In genomic region chr6:86404996-86405395, GRCm38 (mm10) we compare ENCODE assay signal across 8 mouse cellular contexts. TPM values are rescaled to one million over a fixed set of nuclear protein-coding genes. Genes with fewer than 3 reads are reported as not detected.
DNase-seq lines count a peak whose midpoint lies in the region; ATAC-seq and TF ChIP-seq lines count a peak whose summit lies in the region.

No protein-coding gene starts in this region.

- peak overlapping the region; percentile 99 to 100 for H3K27ac ChIP-seq in heart, embryonic 14.5 days (replicated peaks in 1 of 2; ENCODE audit: control insufficient read depth in 1 of 2, insufficient read depth in 1 of 2, low read depth in 2 of 2, low read length in 2 of 2)
- H3K27ac ChIP-seq in forebrain, embryonic 16.5 days (ENCODE audit: low read length) = peak overlapping the region; percentile 100
- peak overlapping the region; percentile 19; the same call in 1 of the 2 replicates for H3K27ac ChIP-seq in liver, embryonic 16.5 days (ENCODE audit: low read length)

- H3K9ac ChIP-seq in heart, embryonic 14.5 days (ENCODE audit: low read length) = peak overlapping the region; percentile 99
- peak overlapping the region; percentile 100 for H3K9ac ChIP-seq in forebrain, embryonic 16.5 days (replicated peaks; ENCODE audit: low read depth, low read length)
- peak overlapping the region; percentile 84 for H3K9ac ChIP-seq in liver, embryonic 16.5 days (ENCODE audit: low read depth, low read length)

- TF ChIP-seq CTCF in G1E (IDR thresholded peaks at IDR 0.05; ENCODE audit: low read depth, low read length) = no peak

- under 1% methylated on average over 11 of the region's 11 CpGs for WGBS in heart, embryonic 14.5 days
- under 1% methylated on average over 11 of the region's 11 CpGs for WGBS in forebrain, embryonic 16.5 days
- under 1% methylated on average over 11 of the region's 11 CpGs for WGBS in liver, embryonic 16.5 days (ENCODE audit: insufficient replicate concordance)

- H3K9me3 ChIP-seq in heart, embryonic 14.5 days (ENCODE audit: control insufficient read depth, low read length) = no peaks in the 10 kb centered on the region
- H3K9me3 ChIP-seq in G1E (replicated peaks) = no peaks in the 10 kb centered on the region
- no peaks in the 10 kb centered on the region for H3K9me3 ChIP-seq in forebrain, embryonic 16.5 days (ENCODE audit: control insufficient read depth, low read length)
- H3K9me3 ChIP-seq in liver, embryonic 16.5 days (replicated peaks; ENCODE audit: control insufficient read depth, low read length) = no peaks in the 10 kb centered on the region

- peak overlapping the region; percentile 83 to 91 for H3K4me3 ChIP-seq in heart, embryonic 14.5 days (ENCODE audit: control insufficient read depth in 1 of 2, insufficient read depth in 1 of 2, low read depth in 1 of 2, low read length in 2 of 2)
- H3K4me3 ChIP-seq in G1E (ENCODE audit: low read depth, low read length) = peak overlapping the region; percentile 92
- peak overlapping the region; percentile 85 for H3K4me3 ChIP-seq in forebrain, embryonic 16.5 days (replicated peaks; ENCODE audit: low read length)
- peak overlapping the region; percentile 83 for H3K4me3 ChIP-seq in liver, embryonic 16.5 days (ENCODE audit: low read depth, low read length)

- H3K4me1 ChIP-seq in heart, embryonic 14.5 days (ENCODE audit: control insufficient read depth in 2 of 2, insufficient read depth in 2 of 2, low read length in 2 of 2) = peaks cover 2 to 20% of the 10 kb centered on the region in 2 experiments; a peak in 3 of 4 replicates
- H3K4me1 ChIP-seq in G1E (ENCODE audit: insufficient read depth, low read depth, low read length) = peaks cover 37% of the 10 kb centered on the region
- H3K4me1 ChIP-seq in forebrain, embryonic 16.5 days (replicated peaks; ENCODE audit: control insufficient read depth, insufficient read depth, low read length) = peaks cover 20% of the 10 kb centered on the region
- H3K4me1 ChIP-seq in liver, embryonic 16.5 days (ENCODE audit: control insufficient read depth, low read depth, low read length) = peaks cover 11% of the 10 kb centered on the region

- H3K36me3 ChIP-seq in heart, embryonic 14.5 days (ENCODE audit: control insufficient read depth, insufficient read depth, low read length) = peaks cover 15% of the 10 kb centered on the region
- peaks cover 24% of the 10 kb centered on the region for H3K36me3 ChIP-seq in G1E (replicated peaks)
- H3K36me3 ChIP-seq in forebrain, embryonic 16.5 days (ENCODE audit: control insufficient read depth, insufficient read depth) = no peaks in the 10 kb centered on the region
- no peaks in the 10 kb centered on the region; the same call in 1 of the 2 replicates for H3K36me3 ChIP-seq in liver, embryonic 16.5 days (ENCODE audit: control insufficient read depth, insufficient read depth)

- H3K4me2 ChIP-seq in heart, embryonic 14.5 days (ENCODE audit: low read length) = peak overlapping the region; percentile 78
- H3K4me2 ChIP-seq in forebrain, embryonic 16.5 days (ENCODE audit: low read length) = peak overlapping the region; percentile 89
- H3K4me2 ChIP-seq in liver, embryonic 16.5 days (ENCODE audit: low read depth, low read length) = peak overlapping the region; percentile 89

- ATAC-seq in heart, embryonic 14.5 days (ENCODE audit: insufficient number of reproducible peaks, insufficient read depth, low FRiP score, low read depth) = no peak
- no peak for ATAC-seq in G1E (ENCODE audit: extremely low read depth, insufficient number of reproducible peaks, low FRiP score, poor library complexity, severe bottlenecking)
- no peak for ATAC-seq in forebrain, embryonic 16.5 days
- no peak for ATAC-seq in liver, embryonic 16.5 days (ENCODE audit: low read depth)

- H3K27me3 ChIP-seq in heart, embryonic 14.5 days (ENCODE audit: control insufficient read depth, insufficient read depth, low read length) = no peaks in the 10 kb centered on the region
- no peaks in the 10 kb centered on the region for H3K27me3 ChIP-seq in G1E (ENCODE audit: insufficient read depth, low read length)
- no peaks in the 10 kb centered on the region for H3K27me3 ChIP-seq in forebrain, embryonic 16.5 days (replicated peaks; ENCODE audit: control insufficient read depth, insufficient read depth, low read length)
- no peaks in the 10 kb centered on the region for H3K27me3 ChIP-seq in liver, embryonic 16.5 days (ENCODE audit: control insufficient read depth, insufficient read depth, low read depth, low read length)

- no peak for DNase-seq in heart, adult 9 months (ENCODE audit: low spot score in 2 of 2)
- DNase-seq in G1E (ENCODE audit: low spot score) = peak; percentile 6
- DNase-seq in adrenal gland, adult 8-10 months = no peak
- DNase-seq in urinary bladder, postnatal 36 days (ENCODE audit: low spot score in 2 of 2) = no peak
- DNase-seq in cerebellum, postnatal 4 days (ENCODE audit: low spot score in 2 of 2) = no peak

RNA-seq across cellular contexts. Expression of gene Tia1, which starts 1.0 kb away (rescaled TPM):
- polyA plus RNA-seq in heart, embryonic 14.5 days (2014; fragmentation: Nextera tagmentation; extraction: Ambion mirVana) = 133 and 140 TPM in 2 replicates
- total RNA-seq in G1E (2014; fragmentation: Nextera tagmentation) (141 and 165 TPM in 2 replicates), G1E (2017) (82.2 and 84.0 TPM in 2 replicates)
- polyA plus RNA-seq in G1E (2012) = 20.1 and 25.4 TPM in 2 replicates
- polyA plus RNA-seq in forebrain, embryonic 16.5 days (2015; fragmentation: Nextera tagmentation; extraction: Ambion mirVana) = 370 and 414 TPM in 2 replicates
- polyA plus RNA-seq in liver, embryonic 16.5 days (2015; fragmentation: Nextera tagmentation; extraction: Ambion mirVana) = 17.5 and 19.5 TPM in 2 replicates
- total RNA-seq in adrenal gland, adult 8-10 months (2022) = 100 to 1,000 TPM in 1 of 4 experiments, 10 to 100 TPM in 3; 44.0 to 121 (median 82.9) TPM

RNA-seq across cellular contexts. Expression of gene Pcyox1, which starts 8.0 kb away (rescaled TPM):
- polyA plus RNA-seq in heart, embryonic 14.5 days (2014; fragmentation: Nextera tagmentation; extraction: Ambion mirVana) = 59.2 and 66.6 TPM in 2 replicates
- total RNA-seq in G1E (2014; fragmentation: Nextera tagmentation) (55.5 and 72.3 TPM in 2 replicates), G1E (2017) (31.4 and 44.7 TPM in 2 replicates)
- 41.4 and 44.9 TPM in 2 replicates for polyA plus RNA-seq in G1E (2012)
- polyA plus RNA-seq in forebrain, embryonic 16.5 days (2015; fragmentation: Nextera tagmentation; extraction: Ambion mirVana) = 104 and 119 TPM in 2 replicates
- polyA plus RNA-seq in liver, embryonic 16.5 days (2015; fragmentation: Nextera tagmentation; extraction: Ambion mirVana) = 76.6 and 83.2 TPM in 2 replicates
- 100 to 1,000 TPM; 151 to 257 (median 207) TPM for total RNA-seq in adrenal gland, adult 8-10 months (2022)

RNA-seq across cellular contexts. Expression of gene Gm44790, which starts 21.5 kb away (rescaled TPM):
- not detected in 2 replicates for polyA plus RNA-seq in heart, embryonic 14.5 days (2014; fragmentation: Nextera tagmentation; extraction: Ambion mirVana)
- total RNA-seq in G1E (2014; fragmentation: Nextera tagmentation) (not detected in 2 replicates), G1E (2017) (0.87 TPM in 1 of 2 replicates, not detected in the other)
- 0.78 TPM in 1 of 2 replicates, not detected in the other for polyA plus RNA-seq in G1E (2012)
- not detected in 2 replicates for polyA plus RNA-seq in forebrain, embryonic 16.5 days (2015; fragmentation: Nextera tagmentation; extraction: Ambion mirVana)
- polyA plus RNA-seq in liver, embryonic 16.5 days (2015; fragmentation: Nextera tagmentation; extraction: Ambion mirVana) = not detected in 2 replicates
- 1 to 10 TPM in 2 of 4 experiments, not detected in 2; 4.6 to 6.2 TPM for total RNA-seq in adrenal gland, adult 8-10 months (2022)

RNA-seq across cellular contexts. Expression of gene C87436, which starts 33.2 kb away (rescaled TPM):
- polyA plus RNA-seq in heart, embryonic 14.5 days (2014; fragmentation: Nextera tagmentation; extraction: Ambion mirVana) = 17.1 and 20.0 TPM in 2 replicates
- total RNA-seq in G1E (2014; fragmentation: Nextera tagmentation) = 33.0 and 37.6 TPM in 2 replicates
- total RNA-seq in G1E (2017) = 22.3 and 23.2 TPM in 2 replicates
- polyA plus RNA-seq in G1E (2012) = 4.4 and 7.0 TPM in 2 replicates
- polyA plus RNA-seq in forebrain, embryonic 16.5 days (2015; fragmentation: Nextera tagmentation; extraction: Ambion mirVana) = 34.2 and 36.0 TPM in 2 replicates
- polyA plus RNA-seq in liver, embryonic 16.5 days (2015; fragmentation: Nextera tagmentation; extraction: Ambion mirVana) = 10.6 and 10.8 TPM in 2 replicates
- total RNA-seq in adrenal gland, adult 8-10 months (2022) = 10 to 100 TPM; 22.4 to 27.7 (median 24.8) TPM

RNA-seq across cellular contexts. Expression of gene Snrpg, which starts 33.9 kb away (rescaled TPM):
- polyA plus RNA-seq in heart, embryonic 14.5 days (2014; fragmentation: Nextera tagmentation; extraction: Ambion mirVana) = 330 and 384 TPM in 2 replicates
- 114 and 123 TPM in 2 replicates for total RNA-seq in G1E (2014; fragmentation: Nextera tagmentation)
- 111 and 130 TPM in 2 replicates for total RNA-seq in G1E (2017)
- polyA plus RNA-seq in G1E (2012) = 24.8 and 25.1 TPM in 2 replicates
- 420 and 457 TPM in 2 replicates for polyA plus RNA-seq in forebrain, embryonic 16.5 days (2015; fragmentation: Nextera tagmentation; extraction: Ambion mirVana)
- 256 and 289 TPM in 2 replicates for polyA plus RNA-seq in liver, embryonic 16.5 days (2015; fragmentation: Nextera tagmentation; extraction: Ambion mirVana)
- 100 to 1,000 TPM; 115 to 403 (median 241) TPM for total RNA-seq in adrenal gland, adult 8-10 months (2022)

Comparison
In these comparisons a context has a peak if more than half of its experiments do, and no peak if none do; other contexts are left out.
1. H3K27ac ChIP-seq: peak in every context shown above with its lines; median percentile 100 in forebrain, embryonic 16.5 days; 100 in heart, embryonic 14.5 days; 19 in liver, embryonic 16.5 days.